Mouse (Mus musculus): ENCODE results near the gene Oas2. TPM values are rescaled to one million over a fixed set of nuclear protein-coding genes. Genes with fewer than 3 reads are reported as not detected.

The Oas2 gene
- polyA plus RNA-seq, 1 experiment from 2014 or later, result 1.1 TPM

- Histone ChIP-seq H3K4me2 (ENCODE audit: low read depth, low read length) (no peak overlapping the region), H3K36me3 (replicated peaks; ENCODE audit: insufficient read depth, low read length) (no peaks in the 10 kb centered on the region), H3K4me1 (ENCODE audit: insufficient read depth) (0 out of 2 replicates have a peak, but pooled peaks cover 3% of the 10 kb centered on the region), H3K4me3 (ENCODE audit: low read depth, low read length) (no peak overlapping the region), H3K27me3 (ENCODE audit: insufficient read depth, low read length) (peaks cover 28% of the 10 kb centered on the region), H3K27ac (ENCODE audit: low read depth) (no peak overlapping the region), H3K9ac (replicated peaks) (no peak overlapping the region), H3K9me3 (ENCODE audit: low read length) (no peaks in the 10 kb centered on the region)
- TF ChIP-seq CTCF (IDR thresholded peaks at IDR 0.05; ENCODE audit: low read depth) (no peak), EP300 (IDR thresholded peaks at IDR 0.05; ENCODE audit: low read depth) (no peak)
- DNase-seq (no peak), ATAC-seq (no peak)
- 85% methylated on average over 17 of the region's 18 CpGs for WGBS (ENCODE audit: insufficient replicate concordance)
These were observed 68.7 kb downstream of the Oas2 start for GRCm38 (mm10) chr5:120680918-120681317.

Other genes starting within 250 kb of the Oas2 start
- gene Plbd2, start 246.2 kb downstream of the Oas2 start, polyA plus RNA-seq (2015; fragmentation: Nextera tagmentation; extraction: Ambion mirVana), result 53.6 and 54.1 TPM in 2 replicates
- gene Slc8b1, start 238.7 kb downstream of the Oas2 start, polyA plus RNA-seq (2015; fragmentation: Nextera tagmentation; extraction: Ambion mirVana), result 15.3 and 17.1 TPM in 2 replicates
- gene Tpcn1, start 161.2 kb downstream of the Oas2 start, polyA plus RNA-seq (2015; fragmentation: Nextera tagmentation; extraction: Ambion mirVana), result 16.3 and 18.6 TPM in 2 replicates
- 0.75 and 0.84 TPM in 2 replicates for gene Iqcd, start 160.8 kb downstream of the Oas2 start, polyA plus RNA-seq (2015; fragmentation: Nextera tagmentation; extraction: Ambion mirVana)
- gene Rita1, start 137.3 kb downstream of the Oas2 start, polyA plus RNA-seq (2015; fragmentation: Nextera tagmentation; extraction: Ambion mirVana), result 3.1 and 3.4 TPM in 2 replicates
- 14.0 and 15.1 TPM in 2 replicates for gene Ddx54, start 137.1 kb downstream of the Oas2 start, polyA plus RNA-seq (2015; fragmentation: Nextera tagmentation; extraction: Ambion mirVana)
- not detected in 2 replicates for gene Cfap73, start 115.6 kb downstream of the Oas2 start, polyA plus RNA-seq (2015; fragmentation: Nextera tagmentation; extraction: Ambion mirVana)
- gene Rasal1, start 101.0 kb downstream of the Oas2 start, polyA plus RNA-seq (2015; fragmentation: Nextera tagmentation; extraction: Ambion mirVana), result 0.20 and 0.36 TPM in 2 replicates
- 0.23 and 0.25 TPM in 2 replicates for gene Dtx1, start 37.9 kb downstream of the Oas2 start, polyA plus RNA-seq (2015; fragmentation: Nextera tagmentation; extraction: Ambion mirVana)
- 1.8 and 2.1 TPM in 2 replicates for gene Oas3, start 27.8 kb upstream of the Oas2 start, polyA plus RNA-seq (2015; fragmentation: Nextera tagmentation; extraction: Ambion mirVana)
- gene Oas1e, start 45.7 kb upstream of the Oas2 start, polyA plus RNA-seq (2015; fragmentation: Nextera tagmentation; extraction: Ambion mirVana), result 0.15 and 0.20 TPM in 2 replicates
- 0.58 and 0.60 TPM in 2 replicates for gene Oas1c, start 62.7 kb upstream of the Oas2 start, polyA plus RNA-seq (2015; fragmentation: Nextera tagmentation; extraction: Ambion mirVana)
- gene Oas1f, start 97.5 kb upstream of the Oas2 start, polyA plus RNA-seq (2015; fragmentation: Nextera tagmentation; extraction: Ambion mirVana), result not detected in 2 replicates
- not detected in 2 replicates for gene Oas1h, start 111.6 kb upstream of the Oas2 start, polyA plus RNA-seq (2015; fragmentation: Nextera tagmentation; extraction: Ambion mirVana)
- 2.5 and 2.9 TPM in 2 replicates for gene Oas1g, start 137.8 kb upstream of the Oas2 start, polyA plus RNA-seq (2015; fragmentation: Nextera tagmentation; extraction: Ambion mirVana)
- gene Oas1a, start 157.7 kb upstream of the Oas2 start, polyA plus RNA-seq (2015; fragmentation: Nextera tagmentation; extraction: Ambion mirVana), result 5.8 and 6.9 TPM in 2 replicates
- not detected in 2 replicates for gene Oas1d, start 164.7 kb upstream of the Oas2 start, polyA plus RNA-seq (2015; fragmentation: Nextera tagmentation; extraction: Ambion mirVana)

Data from liver, postnatal 0 days (tissue).